Mouse (Mus musculus) myocyte (in vitro differentiated cells): Measurements from ENCODE around the gene Nod2.

Experiments used
- CEBPB ChIP-seq: IDR thresholded peaks from 2 replicates; pipeline ENCODE4 v1.6.1; 2011; ENCODE audit warnings: mild to moderate bottlenecking, moderate library complexity; ENCODE audit not compliant: poor library complexity, insufficient read depth, severe bottlenecking
- MYOG ChIP-seq, 3 experiments: IDR thresholded peaks; one replicate each; pipeline ENCODE4 v1.6.1; 2011; ENCODE audit warnings: control low read depth in 2 of 3, low read depth in 2 of 3, mild to moderate bottlenecking in 2 of 3; ENCODE audit not compliant: insufficient read length in 2 of 3, control insufficient read depth in 1 of 3, insufficient read depth in 1 of 3
- POLR2A ChIP-seq: IDR thresholded peaks from one replicate; pipeline ENCODE4 v1.6.1; 2011; ENCODE audit warnings: low read depth, mild to moderate bottlenecking, control low read depth, moderate library complexity; ENCODE audit not compliant: insufficient read length

DNA sequence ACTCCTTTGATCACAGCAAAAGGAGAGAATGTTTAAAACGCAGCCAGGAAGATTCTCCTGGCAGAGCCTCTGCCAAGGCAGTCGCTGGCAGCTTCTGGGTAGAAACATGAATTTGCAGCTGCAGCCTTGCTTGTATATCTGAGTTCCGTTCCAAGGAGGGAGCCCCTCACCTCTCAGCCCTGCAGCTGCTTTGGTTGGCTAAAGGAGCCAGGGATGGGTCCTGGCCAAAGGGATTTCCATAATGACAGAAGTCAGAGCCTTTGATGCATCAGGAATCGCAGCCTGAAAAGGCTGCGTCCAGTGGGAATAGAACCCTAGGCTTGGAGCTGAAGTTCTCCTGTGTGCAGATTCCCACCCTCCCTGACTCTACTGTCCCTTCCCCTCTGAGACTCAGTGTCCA, 32.1 kb upstream of the Nod2 start:
- TF ChIP-seq POLR2A (no peak), CEBPB (no peak), MYOG (IDR thresholded peaks at IDR 0.05; ENCODE audit: control insufficient read depth in 1 of 3, insufficient read depth in 1 of 3, insufficient read length in 2 of 3, low read depth in 2 of 3) (no peak)
